Mouse (Mus musculus) midbrain, embryonic 13.5 days (tissue): ENCODE measurements at regions not wholly inside any gene's neighbourhood (a gene's known extent, or its start where the extent isn't known, plus 50 kb on each side); places are given as distances from the start of the nearest gene placed in this dataset.

ENCODE experiments used
- ATAC-seq: fragments of 200-750 bp; cut with Nextera tagmentation; 2 replicates; pipeline ENCODE4 v1.8.0; 2017; ENCODE audit warnings: mild to moderate bottlenecking, moderate TSS enrichment, moderate library complexity
- H3K27ac ChIP-seq: fragments of 300-500 bp; sonication (generic); 2 replicates; pipeline ENCODE4 v1.5.1; 2015; ENCODE audit warnings: inconsistent platforms, mild to moderate bottlenecking, moderate library complexity
- H3K27me3 ChIP-seq: fragments of 300-500 bp; sonication (generic); 2 replicates; pipeline ENCODE4 v1.6.1; 2015; ENCODE audit warnings: mild to moderate bottlenecking, inconsistent platforms
- H3K36me3 ChIP-seq: fragments of 300-500 bp; sonication (generic); 2 replicates; pipeline ENCODE4 v1.6.1; 2015; ENCODE audit warnings: mild to moderate bottlenecking, inconsistent platforms
- H3K4me1 ChIP-seq: fragments of 300-500 bp; sonication (generic); replicated peaks from 2 replicates; pipeline ENCODE4 v1.6.1; 2015; ENCODE audit warnings: inconsistent platforms
- H3K4me2 ChIP-seq: fragments of 300-500 bp; sonication (generic); replicated peaks from 2 replicates; pipeline ENCODE4 v1.6.1; 2015; ENCODE audit warnings: moderate library complexity, mild to moderate bottlenecking, inconsistent platforms
- H3K4me3 ChIP-seq: fragments of 300-500 bp; sonication (generic); replicated peaks from 2 replicates; pipeline ENCODE4 v1.5.1; 2015; ENCODE audit warnings: mild to moderate bottlenecking, inconsistent platforms
- H3K9ac ChIP-seq: fragments of 300-500 bp; sonication (generic); replicated peaks from 2 replicates; pipeline ENCODE4 v1.6.1; 2015; ENCODE audit warnings: mild to moderate bottlenecking, inconsistent platforms
- H3K9me3 ChIP-seq: fragments of 300-500 bp; sonication (generic); 2 replicates; pipeline ENCODE4 v1.6.1; 2016; ENCODE audit warnings: mild to moderate bottlenecking, inconsistent platforms
- WGBS: fragments of 180-500 bp; shearing (Covaris S2); methylation state at CpG from one replicate; pipeline ENCODE4 v1.1.7; 2015; 5-methylcytosine and 5-hydroxymethylcytosine counted together

DNA sequence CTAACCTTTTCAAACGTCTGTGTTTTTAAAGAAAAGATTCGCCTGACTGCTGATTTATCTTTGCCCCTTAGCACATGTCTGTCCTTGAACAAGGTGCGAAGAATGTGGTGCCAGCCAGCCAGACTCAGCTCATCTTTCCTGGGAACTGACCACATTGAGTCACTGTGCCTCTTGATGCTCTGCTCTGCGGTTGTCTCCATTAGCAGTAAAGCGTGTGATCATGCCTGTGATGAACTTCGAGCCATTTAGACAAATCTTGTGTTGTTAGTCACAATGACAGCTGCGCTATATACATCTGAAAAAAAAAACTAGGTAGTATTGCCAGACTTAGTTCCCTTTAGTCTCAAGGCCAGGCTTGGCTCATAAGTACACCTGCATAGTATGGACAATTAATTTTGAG, 140.1 kb downstream of the Fam43a start:
- no peaks in the 10 kb centered on the region for H3K9me3 ChIP-seq
- 87% methylated on average over 7 of the region's 7 CpGs for WGBS

DNA sequence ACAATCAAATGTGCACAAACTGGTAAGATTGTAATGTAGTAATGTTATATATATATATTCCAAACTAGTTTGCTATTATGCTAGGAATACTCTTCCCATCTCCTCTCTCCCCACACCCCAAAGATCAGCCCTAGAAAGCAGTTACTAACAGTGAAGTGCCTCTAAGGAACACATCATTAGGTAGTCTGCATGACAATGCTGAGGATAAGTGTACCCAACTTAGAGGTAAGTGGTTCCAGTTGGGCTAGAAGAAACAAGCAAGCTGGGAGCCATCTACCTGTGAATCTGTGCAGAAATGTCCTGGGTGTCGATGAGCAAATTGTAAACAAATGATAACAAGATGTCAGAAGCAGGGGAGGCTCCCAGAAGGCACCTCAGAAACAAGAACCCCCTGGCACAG, 141.7 kb downstream of the Fam43a start:
- Histone ChIP-seq H3K27ac (no peak overlapping the region), H3K4me3 (no peak overlapping the region), H3K36me3 (no peaks in the 10 kb centered on the region), H3K4me1 (peaks cover 22% of the 10 kb centered on the region), H3K9me3 (no peaks in the 10 kb centered on the region), H3K27me3 (no peaks in the 10 kb centered on the region), H3K4me2 (no peak overlapping the region), H3K9ac (no peak overlapping the region)
- no peak for ATAC-seq
- WGBS = 81% methylated on average over 1 of the region's 1 CpGs

More for the DNA sequence above, 140.1 kb downstream of the Fam43a start:
- Histone ChIP-seq H3K4me3 (no peak overlapping the region), H3K9ac (no peak overlapping the region), H3K27ac (no peak overlapping the region), H3K4me1 (peaks cover 23% of the 10 kb centered on the region), H3K27me3 (no peaks in the 10 kb centered on the region), H3K4me2 (no peak overlapping the region), H3K36me3 (no peaks in the 10 kb centered on the region)
- ATAC-seq = no peak

DNA sequence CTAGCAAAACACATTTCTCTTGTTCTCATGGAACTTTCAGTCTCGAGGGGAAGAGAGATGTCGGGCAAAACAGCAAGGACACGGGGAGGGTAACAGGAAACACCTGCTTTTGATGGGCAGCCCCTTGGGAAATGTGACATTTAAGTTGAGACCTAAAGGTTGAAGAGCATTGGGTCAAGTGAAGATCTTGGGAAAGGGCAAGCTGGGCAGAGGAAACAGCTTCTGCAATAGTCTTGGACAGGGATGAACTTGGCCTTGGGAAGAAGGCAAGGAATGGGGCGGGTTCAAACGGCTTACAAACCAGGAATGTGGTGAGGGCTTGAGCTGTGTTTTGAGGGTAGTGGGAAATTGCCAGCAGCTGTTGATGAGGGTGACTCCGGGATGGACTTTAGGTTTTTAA, 143.0 kb downstream of the Fam43a start:
- no peak overlapping the region for H3K4me3 ChIP-seq
- no peaks in the 10 kb centered on the region for H3K27me3 ChIP-seq
- 85% methylated on average over 6 of the region's 6 CpGs for WGBS
- peaks cover 15% of the 10 kb centered on the region; the same call in 1 of the 2 replicates for H3K4me1 ChIP-seq
- ATAC-seq = no peak
- no peak overlapping the region for H3K27ac ChIP-seq
- no peak overlapping the region for H3K9ac ChIP-seq
- no peak overlapping the region for H3K4me2 ChIP-seq
- no peaks in the 10 kb centered on the region for H3K9me3 ChIP-seq
- no peaks in the 10 kb centered on the region for H3K36me3 ChIP-seq

DNA sequence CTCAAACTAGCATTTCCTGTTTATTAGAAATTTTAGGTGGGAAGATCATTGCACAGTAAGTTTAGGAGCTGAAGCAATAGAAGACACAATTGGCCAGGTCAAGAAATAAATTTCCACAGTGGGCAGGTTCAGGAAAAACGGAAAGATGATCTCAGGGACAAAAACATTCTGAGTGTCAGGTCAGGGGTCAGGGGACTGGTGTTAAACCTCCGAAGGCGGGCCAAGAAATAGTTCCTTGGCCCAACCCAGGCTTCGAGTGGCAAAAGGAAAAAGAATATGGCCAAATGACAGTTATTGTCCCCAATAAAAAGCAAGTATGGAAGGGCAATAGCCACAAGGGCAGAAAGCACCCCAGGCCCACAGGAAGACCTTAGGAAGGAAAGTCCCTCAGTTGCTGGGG, 144.0 kb downstream of the Fam43a start:
- ATAC-seq = no peak
- 83% methylated on average over 4 of the region's 4 CpGs for WGBS
- H3K4me3 ChIP-seq = no peak overlapping the region
- no peaks in the 10 kb centered on the region for H3K27me3 ChIP-seq
- no peak overlapping the region for H3K27ac ChIP-seq
- no peak overlapping the region for H3K9ac ChIP-seq
- H3K4me1 ChIP-seq = peaks cover 15% of the 10 kb centered on the region; the same call in 1 of the 2 replicates
- no peaks in the 10 kb centered on the region for H3K36me3 ChIP-seq
- no peaks in the 10 kb centered on the region for H3K9me3 ChIP-seq
- no peak overlapping the region for H3K4me2 ChIP-seq

DNA sequence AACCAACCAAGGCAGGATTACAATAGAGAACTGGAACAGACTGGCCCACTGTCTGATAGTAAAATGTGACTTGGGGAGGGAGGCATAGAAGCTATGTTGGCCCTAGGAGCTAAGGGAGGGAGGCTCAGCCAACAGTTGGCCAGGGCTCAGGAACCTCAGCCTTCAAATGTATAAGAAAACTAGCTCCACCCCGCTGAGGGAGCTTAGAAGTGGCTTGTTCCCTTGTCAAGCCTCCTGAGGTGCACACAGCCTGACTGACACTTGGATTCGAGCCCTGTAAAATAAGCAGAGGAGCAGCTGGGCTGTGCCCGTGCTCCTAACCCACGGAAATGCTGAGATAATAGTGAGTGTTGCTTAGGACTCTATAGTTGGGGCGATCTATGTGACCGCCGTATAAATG, 144.7 kb downstream of the Fam43a start:
- Histone ChIP-seq H3K27ac (no peak overlapping the region), H3K9ac (no peak overlapping the region), H3K9me3 (no peaks in the 10 kb centered on the region), H3K4me2 (no peak overlapping the region), H3K4me1 (peaks cover 15% of the 10 kb centered on the region; the same call in 1 of the 2 replicates), H3K27me3 (no peaks in the 10 kb centered on the region), H3K36me3 (no peaks in the 10 kb centered on the region), H3K4me3 (no peak overlapping the region)
- 0 out of 2 replicates have a peak, but pooled peaks have one; percentile 55 for ATAC-seq
- 44% methylated on average over 7 of the region's 7 CpGs for WGBS

DNA sequence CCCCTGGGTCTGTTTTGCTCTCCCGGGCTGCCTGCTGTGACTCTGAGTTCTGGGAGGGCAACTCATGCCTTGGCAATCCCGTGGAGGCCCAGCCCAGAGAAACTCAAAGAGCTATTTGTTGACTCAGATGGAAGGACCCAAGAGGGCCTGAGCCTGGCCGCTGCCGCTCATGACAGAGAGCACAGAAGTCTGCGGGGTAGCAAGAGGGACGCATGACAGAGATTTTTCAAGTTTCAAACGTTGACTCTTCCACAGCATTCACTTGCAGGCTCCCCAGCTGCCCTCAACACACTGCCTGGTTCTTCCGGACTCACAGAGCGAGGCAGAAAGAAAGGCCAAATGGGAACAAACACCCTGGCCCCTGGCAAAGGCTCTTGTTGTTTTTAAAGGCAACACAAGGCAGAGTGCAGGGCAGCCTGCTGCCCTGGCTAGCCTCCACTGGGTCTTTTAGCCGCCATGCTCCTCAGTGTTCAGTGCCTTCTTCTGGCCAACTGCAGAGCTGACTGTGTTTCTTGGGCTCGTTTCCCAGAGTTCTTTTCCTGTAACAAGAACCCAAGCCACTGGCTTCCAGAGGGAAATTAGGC, 146.2 kb downstream of the Fam43a start:
- peaks cover 15% of the 10 kb centered on the region; the same call in 1 of the 2 replicates for H3K4me1 ChIP-seq
- H3K27me3 ChIP-seq = no peaks in the 10 kb centered on the region
- no peaks in the 10 kb centered on the region for H3K36me3 ChIP-seq
- H3K4me2 ChIP-seq = no peak overlapping the region
- no peak overlapping the region for H3K4me3 ChIP-seq
- H3K27ac ChIP-seq = no peak overlapping the region
- no peak for ATAC-seq
- WGBS = 38% methylated on average over 11 of the region's 11 CpGs
- no peaks in the 10 kb centered on the region for H3K9me3 ChIP-seq
- H3K9ac ChIP-seq = no peak overlapping the region

DNA sequence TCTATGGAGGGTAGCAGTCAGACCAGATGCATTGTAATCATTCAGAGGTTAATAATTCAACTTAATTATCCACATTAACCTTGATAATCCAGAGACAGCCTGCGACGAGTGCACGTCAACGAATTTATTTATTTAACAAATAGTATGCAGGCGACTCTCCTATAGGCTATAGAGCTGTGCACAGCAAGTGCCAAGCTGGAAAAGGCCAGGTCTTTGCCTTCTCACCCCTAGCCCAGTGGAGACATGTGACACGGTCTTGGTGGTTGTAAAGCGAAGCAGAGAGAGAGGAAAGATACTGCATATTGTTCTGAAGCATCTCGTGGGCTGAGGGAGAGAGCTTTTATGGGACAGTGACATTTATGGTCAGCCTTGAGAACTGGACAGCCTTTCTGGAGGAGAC, 146.7 kb downstream of the Fam43a start:
- WGBS = 72% methylated on average over 8 of the region's 8 CpGs
- H3K4me2 ChIP-seq = no peak overlapping the region

DNA sequence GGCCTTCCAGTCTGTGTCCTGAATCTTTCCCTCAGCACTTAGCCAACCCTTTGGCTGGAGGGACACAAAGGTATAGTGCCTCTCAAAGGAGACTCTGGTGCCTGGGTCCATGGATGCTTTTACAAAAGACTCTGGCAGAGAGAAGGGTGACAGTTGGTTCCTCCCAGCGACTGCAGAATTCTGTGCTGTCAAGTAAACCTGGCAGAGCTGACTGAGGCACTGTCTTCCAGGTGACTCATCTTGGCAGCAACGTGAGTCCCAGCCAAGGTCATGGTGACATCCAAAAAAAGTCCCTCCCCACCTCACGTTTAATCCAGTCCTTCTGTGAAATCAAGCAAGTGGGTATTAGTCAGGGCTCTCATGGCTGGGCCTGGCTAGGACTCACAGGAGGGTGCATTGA, 150.3 kb downstream of the Fam43a start:
- Histone ChIP-seq H3K27ac (no peak overlapping the region), H3K36me3 (no peaks in the 10 kb centered on the region), H3K9ac (no peak overlapping the region), H3K4me1 (0 out of 2 replicates have a peak, but pooled peaks cover 6% of the 10 kb centered on the region), H3K9me3 (no peaks in the 10 kb centered on the region), H3K27me3 (no peaks in the 10 kb centered on the region), H3K4me3 (no peak overlapping the region), H3K4me2 (no peak overlapping the region)
- 70% methylated on average over 3 of the region's 3 CpGs for WGBS
- no peak for ATAC-seq

More for the DNA sequence above, 146.7 kb downstream of the Fam43a start:
- Histone ChIP-seq H3K4me3 (no peak overlapping the region), H3K36me3 (no peaks in the 10 kb centered on the region), H3K27me3 (no peaks in the 10 kb centered on the region), H3K9me3 (no peaks in the 10 kb centered on the region), H3K4me1 (peaks cover 15% of the 10 kb centered on the region; the same call in 1 of the 2 replicates), H3K27ac (no peak overlapping the region), H3K9ac (no peak overlapping the region)
- ATAC-seq = no peak

DNA sequence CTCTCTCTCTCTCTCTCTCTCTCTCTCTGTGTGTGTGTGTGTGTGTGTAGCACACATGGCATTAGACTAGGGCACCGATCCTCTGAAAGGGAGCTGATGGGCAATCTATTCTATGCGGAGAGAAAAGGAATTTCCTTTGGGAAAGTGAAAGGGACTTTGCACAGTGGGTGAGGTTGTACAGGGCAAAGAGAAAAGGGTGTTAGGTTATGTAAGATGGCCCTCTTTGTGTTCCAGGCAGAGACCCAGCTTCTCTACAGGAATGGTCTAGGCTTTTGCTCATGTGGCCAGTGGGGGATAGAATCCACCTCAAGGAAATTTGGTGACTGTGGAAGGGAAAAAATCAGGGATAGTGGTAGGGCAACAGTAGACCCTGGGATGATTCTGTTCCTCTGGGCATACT, 156.2 kb downstream of the Fam43a start:
- WGBS = 89% methylated on average over 2 of the region's 2 CpGs
- no peak for ATAC-seq

DNA sequence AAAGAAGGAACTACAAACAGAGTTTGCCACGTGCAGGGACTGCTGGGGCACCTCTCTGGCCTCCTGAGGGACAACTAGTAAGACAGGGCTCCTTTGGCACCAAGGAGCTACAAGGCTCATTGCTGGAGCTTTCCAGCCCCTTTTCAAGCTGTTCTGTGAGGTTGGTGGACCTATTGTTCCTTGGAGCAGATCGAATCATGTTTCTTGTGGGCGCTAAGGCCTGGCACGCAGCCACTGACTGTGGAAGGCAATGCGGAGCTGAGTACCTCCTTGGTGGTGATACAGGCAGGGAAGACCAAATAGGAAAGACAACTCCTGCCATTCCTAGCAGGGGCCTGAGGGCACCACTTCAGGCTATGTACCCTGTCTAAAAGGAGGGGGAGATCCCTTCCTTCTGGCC, 157.2 kb downstream of the Fam43a start:
- no peak overlapping the region for H3K27ac ChIP-seq
- H3K4me1 ChIP-seq = no peaks in the 10 kb centered on the region
- no peak overlapping the region for H3K4me2 ChIP-seq
- no peak for ATAC-seq
- H3K9ac ChIP-seq = no peak overlapping the region
- no peaks in the 10 kb centered on the region for H3K36me3 ChIP-seq
- no peak overlapping the region for H3K4me3 ChIP-seq
- H3K27me3 ChIP-seq = no peaks in the 10 kb centered on the region
- 89% methylated on average over 5 of the region's 5 CpGs for whole genome bisulfite sequencing
- no peaks in the 10 kb centered on the region for H3K9me3 ChIP-seq

More for the DNA sequence above, 156.2 kb downstream of the Fam43a start:
- Histone ChIP-seq H3K9me3 (no peaks in the 10 kb centered on the region), H3K9ac (no peak overlapping the region), H3K27me3 (no peaks in the 10 kb centered on the region), H3K36me3 (no peaks in the 10 kb centered on the region), H3K4me2 (no peak overlapping the region), H3K4me3 (no peak overlapping the region), H3K4me1 (no peaks in the 10 kb centered on the region), H3K27ac (no peak overlapping the region)

DNA sequence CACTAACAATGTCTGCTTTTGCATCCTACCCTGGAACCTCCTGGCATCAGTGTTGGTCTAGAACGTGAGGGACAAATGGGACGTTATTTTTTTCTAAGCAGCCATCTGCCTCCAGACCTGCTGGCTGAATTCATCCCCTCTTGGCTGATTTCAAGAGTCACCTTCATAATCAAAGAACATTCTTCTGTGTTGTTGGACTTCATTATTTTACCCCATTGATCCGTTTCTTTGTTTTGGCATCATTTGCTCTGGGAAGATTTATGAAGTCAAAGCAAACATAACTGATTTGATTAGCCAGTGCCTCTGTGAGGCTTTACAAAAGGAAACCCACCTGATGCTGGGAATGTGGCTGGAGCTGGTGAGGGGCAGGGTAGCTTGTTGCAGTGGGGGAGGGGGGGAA, 158.0 kb downstream of the Fam43a start:
- no peak for ATAC-seq
- WGBS = 82% methylated on average over 3 of the region's 3 CpGs
- H3K27me3 ChIP-seq = no peaks in the 10 kb centered on the region

DNA sequence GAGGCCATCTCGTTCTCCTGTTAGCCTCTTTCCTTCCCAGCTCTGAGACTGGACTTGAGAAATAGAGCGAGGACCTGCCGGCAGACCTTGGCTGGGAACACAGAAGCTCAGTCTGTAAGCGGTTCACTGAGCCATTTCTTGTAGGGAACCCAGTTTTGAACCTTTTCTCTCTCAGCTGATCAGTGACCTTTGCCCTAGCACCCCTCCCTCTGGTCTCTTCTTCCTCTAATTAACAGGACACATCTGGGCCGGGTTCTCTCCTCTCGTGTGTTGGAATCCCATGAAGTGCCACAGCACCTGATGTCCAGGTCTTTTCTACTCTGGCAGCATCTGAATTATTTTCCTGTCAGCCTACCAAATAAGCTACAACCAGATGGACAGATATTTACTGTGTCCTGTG, 158.5 kb downstream of the Fam43a start:
- no peak for ATAC-seq
- H3K9ac ChIP-seq = no peak overlapping the region
- no peak overlapping the region for H3K4me3 ChIP-seq
- no peaks in the 10 kb centered on the region for H3K36me3 ChIP-seq
- no peak overlapping the region for H3K4me2 ChIP-seq
- no peaks in the 10 kb centered on the region for H3K4me1 ChIP-seq
- H3K9me3 ChIP-seq = no peaks in the 10 kb centered on the region
- no peaks in the 10 kb centered on the region for H3K27me3 ChIP-seq
- WGBS = 85% methylated on average over 6 of the region's 6 CpGs
- H3K27ac ChIP-seq = no peak overlapping the region

More for the DNA sequence above, 158.0 kb downstream of the Fam43a start:
- Histone ChIP-seq H3K9ac (no peak overlapping the region), H3K9me3 (no peaks in the 10 kb centered on the region), H3K36me3 (no peaks in the 10 kb centered on the region), H3K4me2 (no peak overlapping the region), H3K4me1 (no peaks in the 10 kb centered on the region), H3K4me3 (no peak overlapping the region), H3K27ac (no peak overlapping the region)

DNA sequence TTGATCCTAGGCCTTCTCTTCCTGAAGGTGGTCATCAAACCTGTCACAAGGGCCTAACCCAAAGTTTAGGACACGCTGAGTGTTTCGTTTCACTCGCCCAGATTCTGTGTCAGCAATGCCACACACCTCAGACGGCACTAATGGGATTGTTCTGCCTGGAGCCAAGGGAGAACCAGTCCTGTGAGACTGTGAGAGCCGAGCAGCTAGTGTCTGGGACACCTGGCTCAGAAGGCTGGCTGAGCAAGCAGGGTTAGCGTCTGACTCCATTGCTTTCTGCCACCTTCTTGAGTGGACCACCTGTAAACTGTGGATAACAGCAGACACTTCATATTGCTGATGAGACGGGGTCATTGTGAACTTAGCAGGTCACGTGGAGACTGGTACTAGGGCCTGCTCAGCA, 160.0 kb downstream of the Fam43a start:
- WGBS = 73% methylated on average over 8 of the region's 8 CpGs
- no peaks in the 10 kb centered on the region for H3K36me3 ChIP-seq
- H3K4me2 ChIP-seq = no peak overlapping the region
- no peak overlapping the region for H3K4me3 ChIP-seq
- no peak for ATAC-seq
- H3K9ac ChIP-seq = no peak overlapping the region
- no peak overlapping the region for H3K27ac ChIP-seq
- H3K9me3 ChIP-seq = no peaks in the 10 kb centered on the region
- no peaks in the 10 kb centered on the region for H3K27me3 ChIP-seq
- H3K4me1 ChIP-seq = no peaks in the 10 kb centered on the region
